Mouse (Mus musculus) CH12.LX (cell line): ENCODE data around the gene Rbm18.

ENCODE experiments used
- BHLHE40 ChIP-seq: IDR thresholded peaks from 2 replicates; pipeline ENCODE4 v1.6.1; 2011; ENCODE audit warnings: mild to moderate bottlenecking, low read depth, low read length, improper control_type of control experiment
- CTCF ChIP-seq, 2 experiments: IDR thresholded peaks in 1 of 2; conservative IDR thresholded peaks in 1 of 2; 2 replicates each; pipeline ENCODE4 v1.5.1; 2011 to 2012; ENCODE audit warnings: low read depth in 2 of 2, low read length in 2 of 2, improper control_type of control experiment in 1 of 2, inconsistent platforms in 1 of 2, mild to moderate bottlenecking in 1 of 2, moderate library complexity in 1 of 2
- ELF1 ChIP-seq: IDR thresholded peaks from 2 replicates; pipeline ENCODE4 v1.6.1; 2014; ENCODE audit warnings: low read depth, mild to moderate bottlenecking, inconsistent platforms, low read length, improper control_type of control experiment
- EP300 ChIP-seq: IDR thresholded peaks from 2 replicates; pipeline ENCODE4 v1.6.1; 2011; ENCODE audit warnings: low read length, improper control_type of control experiment
- JUND ChIP-seq: conservative IDR thresholded peaks from 2 replicates; pipeline ENCODE4 v1.6.1; 2011; ENCODE audit warnings: low read depth, low read length, improper control_type of control experiment
- MAFK ChIP-seq: IDR thresholded peaks from 2 replicates; pipeline ENCODE4 v1.6.1; 2011; ENCODE audit warnings: low read length, improper control_type of control experiment; ENCODE audit not compliant: insufficient replicate concordance
- MAZ ChIP-seq: IDR thresholded peaks from 2 replicates; pipeline ENCODE4 v1.6.1; 2012; ENCODE audit warnings: low read depth, mild to moderate bottlenecking, inconsistent platforms, low read length, improper control_type of control experiment, moderate library complexity
- MEF2A ChIP-seq: IDR thresholded peaks from 2 replicates; pipeline ENCODE4 v1.6.1; 2014; ENCODE audit warnings: low read depth, mild to moderate bottlenecking, inconsistent platforms, low read length, improper control_type of control experiment, borderline replicate concordance
- NELFE ChIP-seq: IDR thresholded peaks from 2 replicates; pipeline ENCODE4 v1.6.1; 2011; ENCODE audit warnings: low read depth, low read length, improper control_type of control experiment
- POLR2A ChIP-seq: IDR thresholded peaks from 2 replicates; pipeline ENCODE4 v1.6.1; 2011; ENCODE audit warnings: low read depth, mild to moderate bottlenecking, improper control_type of control experiment, low read length
- POLR2AphosphoS2 ChIP-seq: IDR thresholded peaks from 2 replicates; pipeline ENCODE4 v1.6.1; 2011; ENCODE audit warnings: low read depth, low read length, improper control_type of control experiment
- USF1 ChIP-seq: IDR thresholded peaks from 2 replicates; pipeline ENCODE4 v1.6.1; 2014; ENCODE audit warnings: low read depth, mild to moderate bottlenecking, inconsistent platforms, low read length, improper control_type of control experiment
- ZKSCAN1 ChIP-seq: IDR thresholded peaks from 2 replicates; pipeline ENCODE4 v1.6.1; 2012; ENCODE audit warnings: low read depth, inconsistent platforms, low read length, improper control_type of control experiment, borderline replicate concordance
- ZNF384 ChIP-seq: IDR thresholded peaks from 2 replicates; pipeline ENCODE4 v1.6.1; 2012; ENCODE audit warnings: low read depth, low read length, improper control_type of control experiment, inconsistent platforms

GRCm38 (mm10) chr2:36071660-36072305 is 64.8 kb downstream of the Rbm18 start:
- TF ChIP-seq USF1 (no peak), CTCF (conservative IDR thresholded peaks at IDR 0.05 in 1 of 2, IDR thresholded peaks at IDR 0.05 in 1 of 2; ENCODE audit: low read depth in 2 of 2, low read length in 2 of 2) (no peak), POLR2A (no peak), MAZ (no peak), ELF1 (no peak), ZNF384 (no peak), EP300 (no peak), BHLHE40 (no peak), JUND (no peak), POLR2AphosphoS2 (no peak), ZKSCAN1 (no peak), MEF2A (no peak), NELFE (no peak), MAFK (no peak)
